Mouse (Mus musculus): ENCODE measurements around the gene Gnb3.

The Gnb3 gene

GRCm38 (mm10) chr6:124840241-124841167 is at the start of gene Gnb3:
TSS of gene Gnb3 (minus strand) at chr6:124840275.
- no peak for DNase-seq (ENCODE audit: low read depth, low spot score)

GRCm38 (mm10) chr6:124888555-124889125 is 48.6 kb upstream of the Gnb3 start:
- DNase-seq (ENCODE audit: low read depth, low spot score): no peak

GRCm38 (mm10) chr6:124887986-124888385 is 47.9 kb upstream of the Gnb3 start, which contains the start of gene Cd4:
TSS of gene Cd4 (minus strand) at chr6:124888221.
- no peak for DNase-seq (ENCODE audit: low read depth, low spot score)

GRCm38 (mm10) chr6:124885956-124886381 is 45.9 kb upstream of the Gnb3 start:
- DNase-seq (ENCODE audit: low read depth, low spot score): no peak

- no peak for DNase-seq (ENCODE audit: low read depth, low spot score)
Observed at GRCm38 (mm10) chr6:124884714-124885500, 44.8 kb upstream of the Gnb3 start.

- DNase-seq (ENCODE audit: low read depth, low spot score): no peak
Observed at GRCm38 (mm10) chr6:124883351-124883750, 43.3 kb upstream of the Gnb3 start.

- no peak for DNase-seq (ENCODE audit: low read depth, low spot score)
Observed at GRCm38 (mm10) chr6:124881821-124882220, 41.7 kb upstream of the Gnb3 start.

- DNase-seq (ENCODE audit: low read depth, low spot score): no peak
Observed at GRCm38 (mm10) chr6:124879390-124879789, 39.3 kb upstream of the Gnb3 start.

GRCm38 (mm10) chr6:124874348-124874747 is 34.3 kb upstream of the Gnb3 start:
- DNase-seq (ENCODE audit: low read depth, low spot score): no peak

- DNase-seq (ENCODE audit: low read depth, low spot score): no peak
Observed at GRCm38 (mm10) chr6:124866560-124866959, 26.5 kb upstream of the Gnb3 start.

GRCm38 (mm10) chr6:124865766-124866362 is 25.8 kb upstream of the Gnb3 start:
- DNase-seq (ENCODE audit: low read depth, low spot score): no peak

- DNase-seq (ENCODE audit: low read depth, low spot score): peak; percentile 80
Observed at GRCm38 (mm10) chr6:124863658-124864298, 23.7 kb upstream of the Gnb3 start, which contains the start of gene Gpr162. TSS of gene Gpr162 (minus strand) at chr6:124863983.

- no peak for DNase-seq (ENCODE audit: low read depth, low spot score)
Observed at GRCm38 (mm10) chr6:124863125-124863657, 23.1 kb upstream of the Gnb3 start.

- peak; percentile 68 for DNase-seq (ENCODE audit: low read depth, low spot score)
Observed at GRCm38 (mm10) chr6:124862406-124863124, 22.5 kb upstream of the Gnb3 start.

GRCm38 (mm10) chr6:124861802-124862201 is 21.7 kb upstream of the Gnb3 start:
- no peak for DNase-seq (ENCODE audit: low read depth, low spot score)

- DNase-seq (ENCODE audit: low read depth, low spot score): no peak
Observed at GRCm38 (mm10) chr6:124861266-124861665, 21.2 kb upstream of the Gnb3 start.

GRCm38 (mm10) chr6:124860511-124860910 is 20.4 kb upstream of the Gnb3 start:
- no peak for DNase-seq (ENCODE audit: low read depth, low spot score)

- DNase-seq (ENCODE audit: low read depth, low spot score): peak; percentile 64
Observed at GRCm38 (mm10) chr6:124859725-124860124, 19.6 kb upstream of the Gnb3 start.

- no peak for DNase-seq (ENCODE audit: low read depth, low spot score)
Observed at GRCm38 (mm10) chr6:124858561-124859318, 18.7 kb upstream of the Gnb3 start.

Data from telencephalon, adult 2 months (tissue).